Mouse (Mus musculus) common myeloid progenitor, adult 5-6 weeks (primary cell): Measurements from ENCODE around the gene Traf7. TPM values are rescaled to one million over a fixed set of nuclear protein-coding genes. Genes with fewer than 3 reads are reported as not detected.

Experiments
- ATAC-seq: replicated peaks from 2 replicates; pipeline ENCODE4 v1.8.0; 2016; ENCODE audit warnings: low read depth, mild to moderate bottlenecking, moderate TSS enrichment, inconsistent platforms; ENCODE audit not compliant: poor library complexity, severe bottlenecking
- total RNA-seq: library from RNA; stranded (forward); fragments of 200-1000, 187-1606 nt; gene quantifications from 2 replicates; pipeline ENCODE4 v1.2.3, GENCODE M21; 2017

Gene Traf7
- total RNA-seq, 1 experiment from 2014 or later: 60.5 TPM

DNA sequence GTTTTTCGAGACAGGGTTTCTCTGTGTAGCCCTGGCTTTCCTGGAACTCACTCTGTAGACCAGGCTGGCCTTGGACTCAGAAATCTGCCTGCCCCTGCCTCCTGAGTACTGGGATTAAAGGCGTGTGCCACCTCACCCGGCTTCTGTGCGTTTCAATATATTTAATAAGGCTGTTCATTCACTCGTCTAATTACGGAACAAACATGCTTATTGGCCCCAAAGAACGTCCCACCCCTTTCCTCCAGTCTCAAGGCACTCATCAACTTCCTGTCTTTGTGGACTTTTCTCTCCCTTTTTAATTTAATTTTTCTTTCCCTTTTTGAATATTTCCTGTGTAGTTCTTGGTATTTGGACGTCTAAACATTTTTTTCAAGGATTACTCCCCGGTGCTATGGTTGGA lies 20.7 kb upstream of the Traf7 start:
- peak; percentile 27; the same call in 1 of the 2 replicates for ATAC-seq

DNA sequence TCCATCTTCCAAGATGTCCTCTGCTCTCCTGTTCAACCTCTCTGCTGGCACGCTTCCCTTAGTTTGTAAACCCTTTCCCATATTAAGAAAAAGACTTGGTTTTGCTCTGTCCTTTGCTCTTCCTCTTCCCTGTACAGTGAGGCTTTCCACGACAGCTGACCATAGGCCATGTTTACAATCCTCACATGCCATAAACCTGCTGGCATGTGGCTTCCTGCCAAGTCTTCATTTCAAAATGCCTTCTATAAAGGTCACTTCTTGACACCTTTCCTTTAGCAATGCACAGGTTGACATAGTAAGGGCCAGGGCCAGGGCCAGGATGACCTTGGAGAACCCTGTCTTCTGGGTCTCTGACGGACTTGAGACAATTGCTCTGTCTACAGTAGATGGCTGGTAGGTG lies 18.5 kb upstream of the Traf7 start:
- ATAC-seq: no peak

DNA sequence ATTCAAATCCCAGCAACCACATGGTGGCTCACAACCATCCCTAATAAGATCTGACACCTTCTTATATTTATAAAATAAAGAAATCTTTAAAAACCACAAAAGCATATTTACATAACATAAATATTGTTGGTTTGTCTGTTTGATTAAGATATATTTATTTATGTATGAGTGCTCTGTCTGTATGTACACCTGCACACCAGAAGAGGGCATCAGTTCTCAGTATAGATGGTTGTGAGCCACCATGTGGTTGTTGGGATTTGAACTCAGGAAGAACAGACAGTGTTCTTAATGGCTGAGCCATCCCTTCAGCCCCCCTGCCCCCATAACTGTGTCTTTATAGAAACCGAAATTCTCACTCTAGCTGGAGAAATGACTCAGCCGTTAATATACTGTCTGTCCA lies 17.5 kb upstream of the Traf7 start:
- no peak for ATAC-seq

DNA sequence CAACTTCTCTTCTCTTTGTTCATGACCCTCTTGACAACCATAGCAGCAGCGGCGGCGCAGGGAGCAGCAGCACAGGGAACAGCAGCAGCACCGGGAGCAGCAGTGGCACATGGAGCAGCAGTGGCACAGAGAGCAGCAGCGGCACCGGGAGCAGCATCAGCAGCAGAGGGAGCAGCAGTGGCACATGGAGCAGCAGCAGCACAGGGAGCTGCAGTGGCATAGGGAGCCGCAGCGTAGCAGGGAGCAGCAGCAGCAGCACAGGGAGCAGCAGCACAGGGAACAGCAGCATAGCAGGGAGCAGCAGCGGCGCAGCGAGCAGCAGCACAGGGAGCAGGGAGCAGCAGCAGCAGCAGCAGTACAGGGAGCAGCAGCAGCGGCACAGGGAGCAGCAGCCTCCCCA lies 16.9 kb upstream of the Traf7 start:
- no peak for ATAC-seq

DNA sequence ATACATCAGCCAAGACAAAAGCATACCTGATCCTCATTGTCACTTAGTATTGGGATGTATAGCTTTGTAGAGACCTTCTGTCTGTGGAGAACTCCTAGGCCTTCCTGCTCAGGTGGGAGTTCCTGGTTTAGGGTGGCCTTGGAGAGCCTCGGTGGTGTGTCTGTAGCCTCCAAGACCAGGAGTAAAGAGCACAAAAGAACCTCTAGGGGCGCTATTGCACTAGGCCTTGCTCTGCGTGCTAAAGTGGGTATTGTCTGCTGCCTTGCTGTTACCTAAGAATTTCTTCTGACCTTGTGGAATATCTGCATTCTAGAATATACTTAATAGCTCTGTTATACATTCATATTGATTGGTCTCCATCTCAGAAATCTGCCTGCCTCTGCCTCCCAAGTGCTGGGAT lies 12.6 kb upstream of the Traf7 start:
- ATAC-seq: peak; percentile 92

DNA sequence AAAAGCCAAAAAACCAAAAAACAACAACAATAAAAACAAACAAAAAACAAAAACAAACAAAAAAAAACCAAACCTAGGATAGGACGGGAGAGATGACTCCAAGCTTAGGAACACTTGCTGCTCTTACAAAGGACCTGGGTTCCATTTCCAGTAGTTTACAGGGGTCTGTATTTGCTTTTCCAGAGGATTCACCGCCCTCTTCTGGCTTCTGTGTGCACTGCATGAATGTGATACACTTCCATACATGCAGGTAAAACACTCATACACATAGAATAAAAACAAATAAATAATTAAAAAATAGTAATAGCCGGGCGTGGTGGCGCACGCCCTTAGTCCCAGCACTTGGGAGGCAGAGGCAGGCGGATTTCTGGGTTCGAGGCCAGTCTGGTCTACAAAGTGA lies 11.2 kb upstream of the Traf7 start:
- ATAC-seq: no peak

DNA sequence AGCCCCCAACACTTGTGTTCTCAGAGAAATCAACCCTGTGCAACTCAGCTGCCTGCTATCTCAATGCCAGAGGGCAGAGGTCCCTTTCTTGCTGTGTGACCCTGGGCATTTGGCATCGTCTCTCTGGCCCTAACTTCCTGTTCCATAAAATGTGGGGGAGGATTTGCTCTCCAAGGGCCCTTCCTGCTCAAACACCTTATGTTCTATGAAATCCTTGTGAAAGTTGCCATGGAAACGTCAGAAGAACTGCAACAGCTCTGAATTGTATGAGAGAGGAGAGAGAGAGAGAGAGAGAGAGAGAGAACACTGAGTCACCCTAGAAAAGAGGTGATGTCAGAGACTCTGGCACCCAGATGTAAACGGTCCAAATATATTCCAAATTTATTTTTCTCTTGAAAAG lies 9.8 kb upstream of the Traf7 start:
- no peak for ATAC-seq

DNA sequence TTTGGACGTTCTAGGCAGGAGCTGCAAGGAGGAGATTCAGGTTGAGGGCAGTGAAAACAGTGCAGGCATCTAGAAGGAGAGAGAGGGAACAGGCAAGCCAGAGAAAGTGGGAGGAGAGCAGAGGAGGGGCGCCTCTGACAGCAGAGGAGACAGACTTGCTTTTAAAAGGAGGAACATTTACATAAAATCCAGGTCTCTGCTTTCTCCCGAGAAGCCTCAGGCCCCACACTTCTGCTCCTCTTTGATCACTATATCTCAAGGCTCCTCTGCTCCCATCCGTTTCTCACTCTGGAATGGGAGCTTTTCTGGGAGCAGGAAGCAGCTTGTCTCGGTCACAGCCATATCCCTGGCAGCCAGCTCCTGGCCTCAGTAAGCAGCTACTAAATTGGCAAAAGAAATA lies 7.6 kb upstream of the Traf7 start:
- ATAC-seq: no peak

DNA sequence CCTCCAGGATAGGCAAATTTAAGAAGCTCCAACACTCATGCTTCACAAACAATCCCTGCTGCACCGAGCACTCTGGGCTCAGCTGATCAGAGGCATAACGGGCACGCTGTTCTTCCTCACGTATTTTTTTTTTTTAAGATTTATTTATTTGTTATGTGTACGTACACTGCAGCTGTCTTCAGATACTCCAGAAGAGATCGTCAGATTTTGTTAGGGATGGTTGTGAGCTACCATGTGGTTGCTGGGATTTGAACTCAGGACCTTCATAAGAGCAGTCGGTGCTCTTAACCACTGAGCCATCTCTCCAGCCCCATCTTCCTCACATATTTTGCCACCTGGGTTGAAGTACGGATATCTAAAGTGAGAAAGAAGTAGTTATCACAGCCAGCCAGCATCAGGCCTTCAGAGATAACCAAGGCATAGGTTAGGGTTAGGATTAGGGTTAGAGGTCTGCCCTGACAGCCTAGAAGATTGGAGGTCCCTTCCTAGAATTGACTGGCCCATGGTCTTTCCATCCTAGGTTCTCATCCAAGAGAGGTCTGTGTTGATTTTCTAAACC lies 6.5 kb upstream of the Traf7 start, which contains the start of gene Rab26:
Gene Rab26, minus strand, starts transcription at position 51 of the 559 bp plus-strand sequence.
- ATAC-seq: no peak

DNA sequence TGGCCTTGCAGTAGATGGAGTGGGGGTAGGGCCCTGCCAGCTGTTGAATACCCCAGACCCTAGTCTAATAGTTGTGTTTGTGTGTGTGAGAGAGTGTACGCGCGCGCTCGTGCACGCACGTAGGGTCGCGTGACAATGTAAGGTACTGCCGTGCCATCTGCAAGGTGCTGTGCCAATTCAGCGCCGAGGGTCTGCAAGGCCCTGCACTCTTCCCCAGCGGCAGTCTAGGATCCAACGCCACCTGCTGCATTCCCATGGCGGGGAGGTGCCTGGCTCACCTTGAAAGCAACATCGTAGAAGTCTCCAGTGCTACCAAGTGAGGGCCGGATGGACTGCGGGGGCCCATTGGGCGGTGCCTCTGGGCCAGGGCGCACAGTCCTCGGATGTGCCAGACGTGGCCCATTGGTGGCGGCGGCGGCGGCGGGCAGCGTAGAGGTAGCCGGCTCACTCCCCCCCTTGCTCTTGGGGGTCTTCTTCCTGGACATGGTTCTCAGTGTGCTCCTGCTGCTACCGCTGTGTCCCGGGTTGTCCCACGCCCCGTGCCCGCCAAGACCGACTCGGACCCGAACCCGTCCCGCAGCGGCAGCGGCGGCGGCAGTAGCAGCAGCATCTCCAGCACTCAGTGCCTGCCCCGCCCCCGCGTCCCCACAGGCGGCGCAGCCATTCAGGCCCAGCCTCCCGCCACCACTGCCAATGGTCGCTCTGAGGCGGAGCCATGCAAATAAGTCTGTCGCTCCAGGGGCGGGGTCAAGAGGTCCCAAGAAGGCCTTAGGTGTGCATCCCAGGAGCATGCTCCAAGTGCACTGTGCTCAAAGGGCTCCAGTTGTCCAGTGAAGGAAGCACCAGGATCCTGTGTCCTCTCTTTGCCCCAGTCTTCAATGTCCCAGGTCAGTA lies 5.6 kb upstream of the Traf7 start:
- peak; percentile 90 for ATAC-seq

DNA sequence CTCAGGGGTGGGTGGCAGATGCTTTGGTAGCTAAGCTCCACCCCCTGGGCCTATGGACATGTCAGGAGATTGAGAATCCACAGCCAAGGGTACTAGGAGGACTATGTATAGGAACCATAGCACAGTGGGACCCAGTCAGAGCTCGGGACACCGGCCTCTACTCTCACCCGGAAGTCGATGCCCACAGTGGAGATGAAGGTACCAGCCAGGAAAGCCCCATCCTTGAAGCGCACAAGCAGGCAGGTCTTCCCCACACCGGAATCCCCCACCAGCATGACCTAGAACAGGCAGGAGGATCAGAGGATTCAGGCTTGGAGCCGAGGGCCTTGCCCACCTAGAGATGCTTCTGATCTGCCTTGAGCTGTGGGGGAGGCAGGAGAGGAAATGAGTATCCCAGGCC lies 4.3 kb upstream of the Traf7 start:
- ATAC-seq: no peak

DNA sequence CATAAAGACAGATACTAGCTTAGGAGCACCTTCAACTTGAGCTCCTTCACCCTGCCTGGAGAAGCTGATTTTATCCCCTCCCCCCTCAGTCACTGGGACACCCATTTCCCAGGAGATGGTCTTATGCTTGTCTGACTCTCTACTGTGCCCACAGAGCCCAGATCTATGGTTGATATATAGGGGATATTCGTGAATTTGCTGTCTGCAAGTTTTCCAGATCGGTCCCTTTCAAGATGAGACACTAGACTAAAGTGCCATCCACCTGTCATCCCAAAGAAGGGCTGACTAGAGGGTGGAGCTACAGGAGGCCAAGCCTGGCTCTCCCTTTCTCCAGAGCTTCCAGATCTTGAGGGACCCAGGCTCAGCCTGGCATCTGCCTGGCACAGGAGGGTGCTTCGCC lies 3.3 kb upstream of the Traf7 start:
- no peak for ATAC-seq

DNA sequence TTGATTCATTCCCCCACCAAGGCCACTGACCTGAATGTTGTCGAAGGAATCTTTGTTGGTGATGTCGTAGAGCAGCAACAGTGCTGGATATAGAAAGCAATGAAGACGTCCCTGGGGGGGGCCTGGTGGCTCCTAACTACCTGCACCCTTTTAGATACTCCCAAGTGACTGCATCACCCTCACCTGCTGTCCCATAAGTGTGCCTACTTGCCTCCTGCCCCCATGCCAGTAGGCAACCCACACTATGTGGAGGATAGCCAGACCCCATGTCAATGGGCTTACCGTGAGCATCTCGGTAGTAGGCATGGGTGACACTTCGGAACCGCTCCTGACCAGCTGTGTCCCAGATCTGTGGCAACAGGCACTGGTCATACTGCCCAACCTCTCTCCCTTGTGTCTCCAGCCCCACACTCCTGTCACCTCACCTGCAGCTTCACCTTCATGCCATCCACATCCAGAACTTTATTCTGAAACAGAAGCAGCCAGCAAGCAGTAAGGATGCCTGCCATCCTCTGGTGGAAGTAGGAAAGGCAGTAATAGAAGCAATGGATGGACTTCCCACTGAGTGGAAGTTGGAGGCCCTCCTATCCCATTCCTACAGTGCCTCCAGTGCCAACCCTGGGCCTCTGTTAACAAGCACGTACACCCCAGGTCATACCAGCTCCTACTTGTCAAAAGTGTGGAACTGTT lies 2.8 kb upstream of the Traf7 start:
- no peak for ATAC-seq

DNA sequence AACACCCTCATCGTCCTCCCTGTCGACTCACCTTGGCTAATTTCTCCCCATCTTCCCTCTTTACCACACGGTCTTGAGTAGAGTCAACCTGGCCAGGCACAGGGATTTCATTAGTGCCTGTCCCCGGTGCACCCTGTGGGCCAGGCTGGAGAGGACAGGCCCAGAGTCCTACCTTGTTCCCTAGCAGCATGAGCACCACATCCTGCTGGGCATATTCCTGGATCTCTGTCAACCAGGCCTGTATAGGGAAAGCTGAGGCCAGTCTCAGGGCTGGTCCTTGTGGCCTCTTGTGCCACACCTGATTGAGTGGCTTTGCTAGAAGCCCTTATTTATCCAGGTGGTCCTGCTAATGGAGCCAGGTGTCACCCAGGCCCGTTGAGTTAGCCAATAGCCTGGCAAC lies 2.1 kb upstream of the Traf7 start:
- no peak for ATAC-seq

DNA sequence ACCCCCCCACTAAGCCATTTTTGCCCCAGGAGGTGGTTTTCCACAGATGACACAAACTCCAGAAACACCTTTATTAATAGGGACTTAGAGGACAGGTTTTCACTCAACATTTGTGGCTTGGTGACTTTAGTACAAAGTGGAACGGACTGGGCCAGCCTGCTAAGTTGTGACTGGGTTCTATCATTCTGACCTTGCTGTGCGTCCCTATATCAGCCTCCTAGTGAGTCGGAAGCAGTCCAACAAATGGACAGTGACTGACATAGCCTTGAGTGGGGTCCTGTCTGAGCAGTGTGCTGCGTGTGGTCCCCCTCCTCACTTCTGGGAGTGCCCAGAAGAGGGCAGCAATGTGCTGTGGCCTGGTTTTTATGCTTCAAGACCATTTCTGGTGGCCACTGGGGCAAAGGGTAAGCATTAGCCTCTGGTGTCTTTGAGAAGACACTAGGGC lies 1.3 kb upstream of the Traf7 start:
- no peak for ATAC-seq

DNA sequence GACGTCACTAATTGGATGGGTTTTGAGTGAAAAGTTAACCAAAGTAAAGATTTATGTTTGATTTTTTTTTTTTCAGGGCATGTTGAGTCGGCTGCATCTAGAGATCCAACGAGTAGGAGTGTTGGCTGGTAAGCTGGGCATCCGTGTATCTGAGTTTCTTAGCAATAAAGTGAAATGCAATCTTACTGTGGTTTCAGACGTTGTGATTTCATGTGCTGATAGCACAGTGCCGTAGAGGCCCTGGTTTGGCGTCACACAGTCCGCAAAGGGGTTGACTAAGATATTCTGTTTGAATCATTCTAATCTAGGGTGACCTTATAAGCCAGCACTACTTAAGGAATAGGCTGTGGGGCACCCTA lies 801 bp upstream of the Traf7 start:
- no peak for ATAC-seq

DNA sequence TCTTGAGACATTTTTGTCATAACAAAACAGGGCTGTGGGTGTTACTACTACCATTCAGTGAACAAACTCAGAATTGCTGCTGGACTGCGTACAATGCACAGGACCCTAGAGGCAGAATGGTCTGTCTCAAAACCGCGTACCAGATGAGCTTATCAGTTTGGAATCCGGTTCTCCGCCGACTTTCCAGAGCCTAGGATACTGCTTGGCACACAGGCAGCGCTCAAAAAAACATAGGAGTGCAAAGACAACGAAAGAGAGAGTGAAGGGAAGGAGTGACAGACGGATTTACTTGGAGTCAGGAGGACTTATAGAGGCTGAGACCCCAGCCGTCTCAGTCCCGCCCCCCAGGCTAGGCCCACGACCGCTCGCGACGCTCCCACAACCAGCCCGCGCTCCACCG lies 423 bp downstream of the Traf7 start:
- ATAC-seq: no peak

DNA sequence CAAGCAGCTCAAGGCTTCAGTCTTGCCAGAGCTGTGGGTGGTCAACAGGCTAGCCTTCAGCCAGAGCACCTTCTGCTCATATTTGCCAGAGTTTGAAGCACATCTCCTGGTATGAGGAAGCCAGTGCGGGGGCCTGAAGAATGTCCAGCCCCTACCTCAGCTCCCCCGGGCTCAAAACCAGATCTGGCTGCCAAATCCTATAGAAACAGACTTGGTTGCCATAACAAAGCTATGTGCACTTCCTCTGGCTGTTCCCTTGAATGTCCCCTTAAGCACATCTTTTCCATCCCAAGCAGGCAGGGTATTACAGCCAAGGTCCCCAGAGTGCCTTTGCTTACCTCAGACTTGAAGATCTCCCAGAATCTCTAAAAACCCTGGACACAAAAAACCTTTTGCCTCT lies 3.0 kb downstream of the Traf7 start:
- ATAC-seq: no peak

DNA sequence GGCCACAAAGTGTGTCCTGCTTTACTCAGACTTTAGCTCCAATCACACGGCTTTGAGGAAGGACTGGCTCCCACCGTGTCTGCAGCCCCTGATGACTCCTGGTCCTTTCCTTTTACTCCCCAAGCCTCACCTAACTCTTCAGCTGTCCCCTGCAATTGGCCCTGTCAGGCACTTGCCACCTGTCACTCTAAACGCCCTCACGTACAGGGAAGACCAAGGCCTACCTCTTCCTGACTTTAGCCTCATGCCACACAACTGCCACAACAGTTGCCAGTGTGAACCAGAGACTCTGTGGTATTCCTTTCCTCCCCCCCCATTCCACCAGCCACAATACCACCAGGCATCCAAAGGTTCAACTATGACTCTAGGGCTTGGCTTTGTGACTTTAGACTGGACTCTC lies 7.3 kb downstream of the Traf7 start:
- ATAC-seq: no peak

DNA sequence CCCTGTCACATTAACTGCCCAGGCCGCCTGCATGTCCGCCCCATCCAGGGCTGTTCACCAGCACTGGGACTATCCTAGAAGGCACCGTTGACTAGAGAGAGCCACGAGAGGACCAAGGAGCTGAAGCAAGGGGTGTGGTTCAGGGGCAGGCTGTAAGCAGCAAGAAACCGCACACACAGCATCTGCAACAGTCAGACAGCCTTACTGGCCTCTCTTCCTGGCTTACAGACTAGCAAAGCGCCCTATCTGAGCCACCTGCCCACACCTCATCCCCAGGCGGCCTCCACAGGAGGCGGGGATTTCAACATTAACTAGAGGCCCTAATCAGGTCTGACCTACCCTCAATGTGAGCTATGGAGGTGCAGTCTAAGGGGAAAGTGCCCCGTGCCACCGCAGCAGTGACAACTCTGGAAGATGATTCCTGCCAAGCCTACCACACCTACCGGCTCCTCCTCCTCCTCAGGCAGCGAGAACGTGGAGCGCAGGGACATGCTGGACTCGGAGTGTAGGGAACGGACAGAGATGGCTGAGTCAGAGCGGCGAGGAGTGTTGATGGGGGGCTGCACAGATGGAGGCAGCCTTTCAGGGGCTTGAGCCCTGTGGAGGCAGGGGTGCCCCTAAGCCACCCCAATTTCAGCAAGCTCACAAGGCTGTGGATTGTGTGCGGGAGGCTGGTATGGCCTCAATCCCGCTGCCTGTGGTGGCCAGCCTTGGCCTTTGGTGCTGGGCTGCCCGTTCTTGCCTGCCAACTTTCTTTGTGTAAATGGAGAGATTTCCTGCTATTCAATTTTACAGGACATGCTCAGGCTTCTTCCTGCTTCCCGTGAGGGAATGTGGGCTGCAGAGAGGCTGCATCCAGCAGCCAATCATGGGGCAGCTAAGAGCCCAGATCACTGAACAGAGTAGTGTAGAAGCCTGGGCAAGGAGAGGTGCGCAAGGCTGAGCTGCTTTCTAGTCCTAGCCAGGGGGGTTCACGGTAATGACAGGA lies 13.2 kb downstream of the Traf7 start:
- ATAC-seq: no peak
